ENCODE assay signal across 8 mouse cellular contexts in genomic region chr2:158556225-158556624, GRCm38 (mm10). TPM values are rescaled to one million over a fixed set of nuclear protein-coding genes. Genes with fewer than 3 reads are reported as not detected.
A peak's percentile ranks its signal among the peaks of the same experiment; 100 is the strongest.
DNase-seq lines count a peak whose midpoint lies in the region; ATAC-seq and TF ChIP-seq lines count a peak whose summit lies in the region.

No protein-coding gene starts in this region.

- H3K79me2 ChIP-seq in MEL (ENCODE audit: control insufficient read depth, insufficient read depth, low read length, poor library complexity), result no peaks in the 10 kb centered on the region

- 2% methylated on average over 19 of the region's 20 CpGs for WGBS in hindbrain, embryonic 12.5 days

- TF ChIP-seq POLR2A in MEL (IDR thresholded peaks at IDR 0.05; ENCODE audit: control insufficient read depth in 1 of 2, insufficient read depth in 1 of 2, low read depth in 1 of 2, low read length in 2 of 2, poor library complexity in 1 of 2), result no peak

- TF ChIP-seq EP300 in MEL (IDR thresholded peaks at IDR 0.05; ENCODE audit: low read depth in 1 of 2, low read length in 2 of 2), result no peak

- peak; percentile 55 for DNase-seq in MEL (ENCODE audit: low read depth, low spot score)
- DNase-seq in cerebellum, adult 8-10 months, result peak; percentile 73
- DNase-seq in layer of hippocampus, postnatal 10 days (ENCODE audit: low spot score in 2 of 2), result peak; percentile 88 to 89
- DNase-seq in lung, postnatal 10 days, result peak; percentile 74
- peak; percentile 89 for DNase-seq in retina, embryonic 14.5 days (ENCODE audit: low spot score)
- peak; percentile 65 to 76 for DNase-seq in thymus, postnatal 36 days

- ATAC-seq in frontal cortex, adult (ENCODE audit: low TSS enrichment), result peak; percentile 68
- ATAC-seq in hindbrain, embryonic 12.5 days (ENCODE audit: low FRiP score), result peak; percentile 21

- H3K4me3 ChIP-seq in MEL (ENCODE audit: control insufficient read depth in 1 of 2, insufficient read depth in 1 of 2, low read depth in 2 of 2, low read length in 2 of 2), result no peak overlapping the region
- H3K4me3 ChIP-seq in hindbrain, embryonic 12.5 days, result peak overlapping the region; percentile 16

- H3K9ac ChIP-seq in MEL (ENCODE audit: control insufficient read depth, low read depth, low read length, poor library complexity, severe bottlenecking), result no peak overlapping the region
- 0 out of 2 replicates have a peak overlapping the region, but pooled peaks have one; percentile 24 for H3K9ac ChIP-seq in hindbrain, embryonic 12.5 days

- H3K9me3 ChIP-seq in MEL (replicated peaks; ENCODE audit: insufficient read depth, low read length), result no peaks in the 10 kb centered on the region
- H3K9me3 ChIP-seq in hindbrain, embryonic 12.5 days (replicated peaks), result no peaks in the 10 kb centered on the region

- H3K36me3 ChIP-seq in MEL (ENCODE audit: control insufficient read depth in 1 of 2, insufficient read depth in 2 of 2, low read length in 2 of 2), result no peaks in the 10 kb centered on the region
- H3K36me3 ChIP-seq in hindbrain, embryonic 12.5 days, result no peaks in the 10 kb centered on the region

- no peak overlapping the region for H3K27ac ChIP-seq in MEL (ENCODE audit: control insufficient read depth, low read depth, low read length)
- H3K27ac ChIP-seq in hindbrain, embryonic 12.5 days, result peak overlapping the region; percentile 60

- peak overlapping the region; percentile 48 for H3K4me2 ChIP-seq in hindbrain, embryonic 12.5 days (replicated peaks)

- TF ChIP-seq CTCF in MEL (IDR thresholded peaks at IDR 0.05 in 2 of 3, conservative IDR thresholded peaks at IDR 0.05 in 1 of 3; ENCODE audit: control insufficient read depth in 1 of 3, insufficient read depth in 1 of 3, low read depth in 2 of 3, low read length in 3 of 3, poor library complexity in 1 of 3, severe bottlenecking in 1 of 3), result peak; percentile 57 to 63 (median 61)

- peak; percentile 30 for TF ChIP-seq RAD21 in MEL (IDR thresholded peaks at IDR 0.05; ENCODE audit: low read depth, low read length)

- peaks cover 0 to under 1% of the 10 kb centered on the region in 2 experiments; a peak in 1 of 4 replicates for H3K4me1 ChIP-seq in MEL (ENCODE audit: control insufficient read depth in 1 of 2, insufficient read depth in 2 of 2, low read length in 2 of 2)
- H3K4me1 ChIP-seq in hindbrain, embryonic 12.5 days, result peaks cover 46% of the 10 kb centered on the region

- no peaks in the 10 kb centered on the region for H3K27me3 ChIP-seq in MEL (ENCODE audit: control insufficient read depth in 1 of 2, insufficient read depth in 2 of 2, low read length in 2 of 2)
- H3K27me3 ChIP-seq in hindbrain, embryonic 12.5 days, result peaks cover 41% of the 10 kb centered on the region

TF ChIP-seq in MEL, 35 proteins besides CTCF, POLR2A, EP300 and RAD21:
- TF ChIP-seq ZKSCAN1 (IDR thresholded peaks at IDR 0.05; ENCODE audit: low read depth, low read length) (no peak), MAZ (IDR thresholded peaks at IDR 0.05; ENCODE audit: low read depth, low read length) (no peak), MAX (IDR thresholded peaks at IDR 0.05; ENCODE audit: low read length) (no peak), TAL1 (IDR thresholded peaks at IDR 0.05; ENCODE audit: low read length) (no peak), SMC3 (IDR thresholded peaks at IDR 0.05; ENCODE audit: low read depth, low read length) (no peak; the same call in 1 of the 2 replicates), GABPA (IDR thresholded peaks at IDR 0.05; ENCODE audit: low read depth, low read length) (no peak), MAFK (IDR thresholded peaks at IDR 0.05; ENCODE audit: borderline replicate concordance, low read depth, low read length) (no peak), ETS1 (IDR thresholded peaks at IDR 0.05; ENCODE audit: low read depth, low read length) (no peak), ELF1 (IDR thresholded peaks at IDR 0.05; ENCODE audit: low read depth, low read length) (no peak)

RNA-seq across cellular contexts. Expression of gene Arhgap40, which starts 43.6 kb away (rescaled TPM):
- not detected in 2 replicates for total RNA-seq in MEL (2012; rRNA removed)
- not detected for polyA plus RNA-seq in MEL (2012; ENCODE audit: insufficient read depth in 1 of 2, insufficient read length in 2 of 2, low read depth in 1 of 2, low replicate concordance in 2 of 2, missing spikeins in 1 of 2)
- 0.40 TPM in 1 of 2 replicates, not detected in the other for polyA plus RNA-seq in hindbrain, embryonic 12.5 days (2016; fragmentation: Nextera tagmentation; extraction: Ambion mirVana)
- total RNA-seq in layer of hippocampus, postnatal 10 days (2021), result under 1 TPM in 1 of 2 experiments, not detected in 1; 0.38 TPM

RNA-seq across cellular contexts. Expression of gene Adig, which starts 53.8 kb away (rescaled TPM):
- not detected in 2 replicates for total RNA-seq in MEL (2012; rRNA removed)
- not detected for polyA plus RNA-seq in MEL (2012; ENCODE audit: insufficient read depth in 1 of 2, insufficient read length in 2 of 2, low read depth in 1 of 2, low replicate concordance in 2 of 2, missing spikeins in 1 of 2)
- not detected in 2 replicates for polyA plus RNA-seq in hindbrain, embryonic 12.5 days (2016; fragmentation: Nextera tagmentation; extraction: Ambion mirVana)
- not detected for total RNA-seq in layer of hippocampus, postnatal 10 days (2021)

RNA-seq across cellular contexts. Expression of gene Slc32a1, which starts 54.3 kb away (rescaled TPM):
- not detected in 2 replicates for total RNA-seq in MEL (2012; rRNA removed)
- not detected for polyA plus RNA-seq in MEL (2012; ENCODE audit: insufficient read depth in 1 of 2, insufficient read length in 2 of 2, low read depth in 1 of 2, low replicate concordance in 2 of 2, missing spikeins in 1 of 2)
- polyA plus RNA-seq in hindbrain, embryonic 12.5 days (2016; fragmentation: Nextera tagmentation; extraction: Ambion mirVana), result 3.5 and 4.3 TPM in 2 replicates
- 10 to 100 TPM; 60.0 to 68.6 TPM for total RNA-seq in layer of hippocampus, postnatal 10 days (2021)

Comparison
In these comparisons a context has a peak if more than half of its experiments do, and no peak if none do; other contexts are left out.
1. RNA of gene Slc32a1, which starts 54.3 kb away (total RNA-seq): 60.0 to 68.6 TPM in layer of hippocampus, postnatal 10 days; not detected in MEL; every median in the first group is over 10 times any median in the second.
2. Peak in every context shown above with its lines, with median percentiles within 50 percentile points of each other: DNase-seq.